20 mouse cellular contexts compared by ENCODE assay signal in the genomic region with DNA sequence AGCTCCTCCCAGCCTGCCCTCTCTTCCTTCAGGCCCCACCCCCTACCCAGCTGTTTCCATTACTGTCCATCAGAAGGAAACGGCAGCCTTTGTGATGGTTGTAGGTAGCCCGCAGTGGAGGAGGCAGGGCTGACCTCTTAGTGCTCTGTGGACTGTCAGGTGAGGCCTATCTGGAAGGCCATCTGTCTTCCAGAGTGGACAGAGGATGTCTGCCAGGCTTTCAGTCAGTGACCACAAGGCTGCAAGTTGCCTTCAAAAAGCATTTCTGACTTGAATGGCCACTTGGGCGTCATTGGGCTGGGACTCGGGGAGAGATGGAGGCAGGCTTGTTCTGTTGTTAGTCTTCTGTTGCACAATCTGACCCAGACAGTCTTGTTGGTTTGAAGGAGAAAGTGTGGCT. TPM values are rescaled to one million over a fixed set of nuclear protein-coding genes. Genes with fewer than 3 reads are reported as not detected.
DNase-seq lines count a peak whose midpoint lies in the region; ATAC-seq and TF ChIP-seq lines count a peak whose summit lies in the region.
"Had no signal": no experiment of that assay in that cellular context is flagged by ENCODE, and none has a peak within 500 bp of the region (broad histone marks: within the 10 kb centered on the region; RNA-seq: fewer than 3 reads in every experiment).

No protein-coding gene starts in this region.

- no peak overlapping the region for H3K4me2 ChIP-seq in stomach, embryonic 15.5 days
- H3K4me2 ChIP-seq in stomach, postnatal 0 days (replicated peaks; ENCODE audit: low read depth), result no peak overlapping the region
- H3K4me2 ChIP-seq: heart, embryonic 15.5 days; liver, embryonic 15.5 days; midbrain, embryonic 11.5 days had no signal

- TF ChIP-seq CTCF in stomach, postnatal 0 days (IDR thresholded peaks at IDR 0.05; ENCODE audit: low read depth), result no peak

- H3K4me3 ChIP-seq in stomach, embryonic 15.5 days (replicated peaks), result no peak overlapping the region
- no peak overlapping the region for H3K4me3 ChIP-seq in stomach, postnatal 0 days (ENCODE audit: low read depth, low read length)
- H3K4me3 ChIP-seq: forebrain, embryonic 10.5 days; heart, embryonic 15.5 days; liver, embryonic 15.5 days had no signal

- H3K9me3 ChIP-seq in stomach, embryonic 15.5 days, result no peaks in the 10 kb centered on the region
- H3K9me3 ChIP-seq in stomach, postnatal 0 days (ENCODE audit: control insufficient read depth, low read length), result no peaks in the 10 kb centered on the region
- H3K9me3 ChIP-seq: forebrain, embryonic 10.5 days; heart, embryonic 15.5 days; liver, embryonic 15.5 days had no signal

- no peak for DNase-seq in cerebellum, postnatal 14 days
- peak; percentile 1 for DNase-seq in gastrocnemius, postnatal 14 days
- no peak for DNase-seq in gastrocnemius, postnatal 10 days
- no peak for DNase-seq in stomach, postnatal 0 days (ENCODE audit: low spot score)
- no peak for DNase-seq in heart, postnatal 4 days
- DNase-seq in left cerebral cortex, postnatal 4 days, result no peak
- DNase-seq: adrenal gland, postnatal 10 days; heart, postnatal 36 days; kidney, adult 18-20 months; layer of hippocampus, adult 9-11 months; liver had no signal

- ATAC-seq in cerebellum, adult (ENCODE audit: insufficient number of reproducible peaks, low FRiP score, low TSS enrichment), result peak; percentile 67
- peak; percentile 6; the same call in 1 of the 2 replicates for ATAC-seq in stomach, embryonic 15.5 days (ENCODE audit: insufficient read depth, low FRiP score, low read depth)
- ATAC-seq in stomach, postnatal 0 days (ENCODE audit: low FRiP score, low TSS enrichment), result no peak
- ATAC-seq: forebrain, embryonic 16.5 days; inflammation-experienced regulatory T-cells, adult 6 months; lung, postnatal 0 days had no signal

- 0 out of 2 replicates have a peak, but pooled peaks cover 4% of the 10 kb centered on the region for H3K36me3 ChIP-seq in stomach, embryonic 15.5 days
- peaks cover 6% of the 10 kb centered on the region; the same call in 1 of the 2 replicates for H3K36me3 ChIP-seq in stomach, postnatal 0 days (ENCODE audit: control insufficient read depth, insufficient read depth, low read length)

- H3K27ac ChIP-seq in stomach, embryonic 15.5 days, result no peak overlapping the region
- H3K27ac ChIP-seq in stomach, postnatal 0 days (replicated peaks), result no peak overlapping the region
- H3K27ac ChIP-seq: forebrain, embryonic 10.5 days; heart, embryonic 15.5 days; liver, embryonic 15.5 days had no signal

- no peaks in the 10 kb centered on the region for H3K4me1 ChIP-seq in stomach, embryonic 15.5 days
- H3K4me1 ChIP-seq in stomach, postnatal 0 days (replicated peaks; ENCODE audit: control insufficient read depth, insufficient read depth), result no peaks in the 10 kb centered on the region
- H3K4me1 ChIP-seq: liver, embryonic 15.5 days had no signal

- no peaks in the 10 kb centered on the region for H3K27me3 ChIP-seq in stomach, embryonic 15.5 days (replicated peaks)
- no peaks in the 10 kb centered on the region for H3K27me3 ChIP-seq in stomach, postnatal 0 days (ENCODE audit: control insufficient read depth, insufficient read depth, low read length)
- H3K27me3 ChIP-seq: heart, embryonic 15.5 days; liver, embryonic 15.5 days had no signal

- no peak overlapping the region for H3K9ac ChIP-seq in stomach, embryonic 15.5 days
- H3K9ac ChIP-seq in stomach, postnatal 0 days (ENCODE audit: low read length), result no peak overlapping the region
- H3K9ac ChIP-seq: heart, embryonic 15.5 days; liver, embryonic 15.5 days had no signal

- intact Hi-C loops in gastrocnemius, postnatal 14 days (cut with DNase I; ENCODE audit: low total_unique reads), result no loop called here
- intact Hi-C loops in left cerebral cortex, postnatal 4 days (cut with DNase I), result no loop called here

- TF ChIP-seq EP300 in stomach, postnatal 0 days (optimal IDR thresholded peaks at IDR 0.05), result no peak

- WGBS in stomach, embryonic 15.5 days, result 43% methylated on average over 4 of the region's 4 CpGs
- 47% methylated on average over 4 of the region's 4 CpGs for WGBS in stomach, postnatal 0 days

RNA-seq across cellular contexts. Expression of a gene that starts 50.4 kb away (rescaled TPM):
- 100 to 1,000 TPM; 106 to 107 TPM for total RNA-seq in gastrocnemius, postnatal 14 days (2021)
- 100 to 1,000 TPM in 1 of 2 experiments, 10 to 100 TPM in 1; 92.3 to 105 TPM for total RNA-seq in gastrocnemius, postnatal 10 days (2021)
- polyA plus RNA-seq in stomach, embryonic 15.5 days (2015; fragmentation: Nextera tagmentation; extraction: Ambion mirVana), result 41.3 and 46.0 TPM in 2 replicates
- polyA plus RNA-seq in stomach, postnatal 0 days (2015; fragmentation: Nextera tagmentation; extraction: Ambion mirVana), result 24.1 and 25.8 TPM in 2 replicates
- 10 to 100 TPM; 84.1 to 85.6 TPM for total RNA-seq in heart, postnatal 4 days (2021)
- 10 to 100 TPM; 41.0 to 42.0 TPM for total RNA-seq in left cerebral cortex, postnatal 4 days (2021)

RNA-seq across cellular contexts. Expression of a gene that starts 50.4 kb away (rescaled TPM):
- total RNA-seq in gastrocnemius, postnatal 14 days (2021), result 10 to 100 TPM; 19.7 to 20.2 TPM
- total RNA-seq in gastrocnemius, postnatal 10 days (2021), result 10 to 100 TPM; 25.8 to 28.0 TPM
- 128 and 132 TPM in 2 replicates for polyA plus RNA-seq in stomach, embryonic 15.5 days (2015; fragmentation: Nextera tagmentation; extraction: Ambion mirVana)
- 131 and 141 TPM in 2 replicates for polyA plus RNA-seq in stomach, postnatal 0 days (2015; fragmentation: Nextera tagmentation; extraction: Ambion mirVana)
- 10 to 100 TPM; 32.2 to 39.3 TPM for total RNA-seq in heart, postnatal 4 days (2021)
- 10 to 100 TPM; 46.9 to 51.8 TPM for total RNA-seq in left cerebral cortex, postnatal 4 days (2021)
